Mouse (Mus musculus): ENCODE measurements around the gene Ell3.

The Ell3 gene

DNA sequence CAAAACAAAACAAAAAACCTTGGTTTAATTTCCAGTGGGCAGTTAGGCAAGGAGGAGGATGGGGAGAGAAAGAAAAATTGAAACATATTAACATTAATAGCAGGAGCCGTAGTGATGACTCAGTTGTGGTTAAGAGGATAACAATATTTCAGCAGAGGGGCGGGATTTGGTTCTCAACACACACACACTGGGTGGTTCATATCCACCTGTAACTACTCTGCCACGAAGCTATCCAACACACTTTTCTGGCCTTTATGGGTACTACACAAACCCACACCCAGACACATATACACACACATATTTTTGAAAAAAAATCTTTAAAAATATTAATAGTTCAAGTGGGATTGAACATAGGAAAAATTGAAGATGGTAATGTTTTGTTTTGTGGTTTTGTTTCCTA, 2.9 kb upstream of the Ell3 start:
- DNase-seq: peak; percentile 56

DNA sequence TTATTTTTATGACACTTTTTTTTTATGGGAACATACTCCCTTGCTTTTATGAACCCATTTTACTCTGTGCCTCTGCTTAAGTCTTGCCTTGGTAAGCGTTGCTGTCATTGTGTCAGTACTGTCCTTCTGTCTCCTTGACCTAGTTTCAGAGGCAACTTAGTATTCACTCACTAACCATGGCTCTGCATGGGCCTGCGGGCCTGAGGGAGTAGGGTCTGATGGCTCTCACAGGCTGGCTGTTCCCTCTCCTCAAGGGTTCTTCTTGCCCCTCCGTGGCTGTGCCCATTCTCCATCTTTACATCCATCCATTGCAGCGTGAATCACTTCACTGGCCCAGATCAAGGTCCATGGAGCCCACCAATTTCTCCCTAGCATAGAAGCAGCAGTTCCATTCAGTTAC, 2.4 kb upstream of the Ell3 start:
- DNase-seq: peak; percentile 87

DNA sequence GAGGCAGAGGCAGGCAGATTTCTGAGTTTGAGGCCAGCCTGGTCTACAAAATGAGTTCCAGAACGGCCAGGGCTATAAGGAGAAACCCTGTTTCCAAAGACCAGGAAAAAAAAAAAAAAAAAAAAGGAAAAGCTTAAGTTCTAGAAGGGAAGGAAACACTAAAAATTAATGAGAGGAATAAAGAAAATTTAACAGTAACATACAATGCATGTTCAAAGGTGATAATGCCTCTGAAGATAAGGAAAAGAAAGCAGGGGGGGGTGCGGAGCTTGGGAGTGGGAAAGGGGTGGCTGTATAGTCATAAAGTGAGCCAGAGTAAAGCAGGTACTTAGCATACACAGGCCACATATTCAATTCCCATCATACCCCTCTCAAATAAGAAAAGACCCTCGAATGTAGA, 1.0 kb upstream of the Ell3 start:
- DNase-seq: peak; percentile 15

DNA sequence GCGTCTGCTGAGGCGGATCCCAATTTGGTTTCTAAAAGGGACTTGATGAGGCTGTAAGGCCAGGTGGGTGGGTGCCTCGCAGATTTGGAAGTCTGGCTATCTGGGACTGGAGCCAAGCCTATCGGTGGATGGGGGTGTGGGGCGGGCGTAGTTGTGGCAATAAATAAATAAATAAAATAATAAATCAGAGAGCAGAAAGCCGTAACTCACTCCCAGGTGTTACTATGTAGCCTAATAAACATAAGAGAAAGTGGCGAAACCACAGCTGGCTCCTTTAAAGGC, 1.1 kb downstream of the Ell3 start:
- no peak for DNase-seq

DNA sequence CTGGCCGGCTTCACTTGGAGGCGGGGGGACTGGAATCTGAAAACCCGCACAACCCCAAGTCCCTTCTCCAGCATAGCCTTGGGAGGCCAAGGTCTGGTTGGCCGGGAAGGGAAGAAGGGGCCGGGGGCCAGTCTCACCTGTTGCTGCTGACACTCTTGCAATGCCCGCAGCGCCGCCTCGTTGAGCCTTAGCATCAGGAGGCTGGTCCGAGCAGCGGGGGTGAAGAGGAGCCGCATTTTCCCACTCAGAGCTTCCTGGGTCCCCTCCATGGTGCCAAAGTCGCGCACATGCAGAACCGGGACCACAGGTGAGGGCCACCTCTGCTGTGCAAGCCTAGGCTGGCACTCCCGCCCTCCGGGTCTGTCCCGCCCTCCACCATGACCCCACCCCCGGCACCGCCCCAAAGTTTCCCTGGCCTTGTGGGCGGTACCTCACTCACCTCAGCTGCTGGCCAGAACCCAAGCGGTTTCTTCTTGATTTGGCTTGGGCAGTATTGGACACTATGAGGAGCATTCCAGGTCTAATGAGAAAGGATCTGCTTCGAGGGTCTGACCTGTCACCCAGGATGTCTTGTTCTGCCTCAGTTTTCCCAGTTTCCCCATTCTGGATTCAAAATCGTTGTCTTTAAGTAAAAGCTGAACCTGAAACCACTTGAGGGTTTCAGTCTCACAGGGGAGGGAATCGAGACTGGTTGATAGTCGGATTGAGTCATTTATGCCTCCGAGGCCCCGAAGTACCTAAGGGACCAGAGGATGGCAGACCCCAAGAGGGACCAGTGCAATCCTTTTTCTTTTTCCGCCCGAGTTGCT, 1.6 kb downstream of the Ell3 start:
- peak; percentile 97 for DNase-seq

DNA sequence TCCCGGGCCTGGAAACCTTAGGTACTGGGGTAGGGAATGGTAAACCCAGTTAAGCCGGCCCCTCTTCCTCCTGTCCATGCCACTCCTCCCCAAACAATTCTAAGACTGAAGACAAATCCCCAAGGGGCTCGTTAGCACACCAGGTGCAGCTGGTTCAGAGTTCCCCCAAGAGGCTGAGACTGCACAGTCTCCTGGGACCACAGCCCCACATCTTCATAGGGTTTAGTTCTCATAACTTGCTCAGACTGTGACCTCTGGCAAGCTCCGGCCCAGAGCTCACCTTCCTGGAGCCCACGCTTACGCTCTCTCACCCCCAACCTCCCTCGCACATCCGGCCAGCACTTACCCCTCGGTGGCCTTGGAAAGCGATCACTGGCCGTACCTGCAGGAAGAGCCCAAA, 2.3 kb downstream of the Ell3 start:
- peak; percentile 94 for DNase-seq

DNA sequence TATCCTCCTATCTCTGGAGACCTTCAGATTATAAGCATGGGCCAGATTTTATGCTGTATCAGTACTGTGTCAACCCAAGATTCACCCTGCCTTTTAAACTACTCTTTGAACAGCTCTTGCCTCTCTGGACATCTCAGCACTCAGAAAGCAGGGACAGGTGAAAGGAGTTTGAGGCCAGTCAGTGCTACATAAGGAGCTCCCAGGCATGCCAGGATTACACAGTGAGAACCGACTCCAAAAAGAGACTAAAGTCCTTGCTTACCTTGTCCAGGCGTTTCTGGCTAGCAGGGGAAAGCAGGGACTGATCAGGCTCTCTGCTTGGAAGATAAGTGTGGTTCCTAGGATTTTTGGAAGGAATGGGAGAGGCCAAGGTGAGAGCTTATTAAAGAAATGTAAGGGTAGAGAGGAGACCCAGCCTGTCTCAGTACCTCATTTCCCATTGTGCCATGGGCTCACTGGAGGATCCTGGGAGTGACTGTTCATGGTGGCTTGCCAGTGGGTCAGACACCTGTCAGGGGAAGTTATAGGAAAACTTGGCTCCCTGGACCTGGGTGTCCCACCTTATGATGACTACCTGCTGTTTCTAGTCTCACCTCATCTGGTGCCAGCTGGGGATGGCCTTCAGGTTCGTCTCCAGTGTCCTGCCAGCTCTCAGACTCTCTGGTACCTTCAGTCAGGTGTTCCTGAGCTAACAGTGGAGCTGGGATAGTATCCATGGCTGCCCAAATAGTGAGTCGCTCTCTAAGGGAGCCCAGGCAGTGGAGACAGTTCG, 3.1 kb downstream of the Ell3 start:
- DNase-seq: peak; percentile 86

DNA sequence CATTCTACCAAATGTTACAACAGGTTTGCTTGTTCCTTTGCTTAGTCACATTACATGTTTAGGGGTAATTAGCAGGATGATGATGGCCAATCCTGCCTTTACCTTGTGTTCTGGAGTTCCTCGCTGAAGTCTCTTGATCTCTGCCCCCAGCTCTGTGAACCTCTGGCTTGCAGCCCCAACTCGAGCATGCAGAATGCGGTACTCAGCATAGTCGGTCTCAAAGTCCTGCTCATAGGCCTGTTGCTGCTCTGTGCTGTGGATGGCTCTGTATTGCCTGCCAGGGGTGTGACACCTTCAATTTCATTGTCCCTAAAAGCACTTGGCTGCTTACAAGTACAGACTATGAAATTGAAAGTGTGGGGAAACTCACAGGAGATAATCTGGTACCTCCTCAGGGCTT, 4.3 kb downstream of the Ell3 start:
- DNase-seq: peak; percentile 66

DNA sequence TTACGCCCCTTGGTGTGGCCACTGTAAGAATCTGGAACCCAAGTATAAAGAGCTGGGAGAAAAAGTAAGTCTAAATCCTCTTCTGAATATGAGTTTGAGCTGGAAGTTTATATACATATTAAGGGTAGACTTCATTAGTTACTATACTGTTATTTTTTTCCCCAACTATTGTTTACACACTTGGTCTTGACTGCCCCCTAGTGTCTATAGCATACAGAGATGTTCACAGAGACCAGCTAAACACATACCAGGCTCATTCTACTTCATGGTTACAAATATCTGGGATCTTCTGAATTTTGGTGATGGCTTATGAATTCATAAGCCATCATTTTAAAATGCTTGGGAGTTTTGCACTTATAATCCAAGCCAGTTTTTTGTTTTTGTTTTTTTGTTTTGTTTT, 9.2 kb downstream of the Ell3 start:
- DNase-seq: no peak

DNA sequence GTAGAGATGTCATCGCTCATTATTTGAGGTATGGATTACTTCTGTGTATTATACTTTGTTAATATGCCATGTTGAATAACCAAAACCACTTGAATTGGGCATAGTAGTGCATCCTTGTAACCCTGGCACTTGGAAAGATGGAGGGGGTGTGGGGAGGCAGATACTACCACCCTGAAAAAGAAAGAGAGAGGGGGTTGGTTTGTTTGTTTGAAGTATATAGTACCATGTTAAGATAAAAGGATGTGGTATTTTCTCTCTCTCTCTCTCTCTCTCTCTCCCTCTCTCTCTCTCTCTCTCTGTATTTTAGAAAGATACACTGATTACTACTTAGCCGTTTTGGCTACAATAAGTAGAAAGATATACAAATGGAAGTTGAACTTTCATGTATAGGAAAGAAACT, 18.2 kb downstream of the Ell3 start:
- peak; percentile 4 for DNase-seq

DNA sequence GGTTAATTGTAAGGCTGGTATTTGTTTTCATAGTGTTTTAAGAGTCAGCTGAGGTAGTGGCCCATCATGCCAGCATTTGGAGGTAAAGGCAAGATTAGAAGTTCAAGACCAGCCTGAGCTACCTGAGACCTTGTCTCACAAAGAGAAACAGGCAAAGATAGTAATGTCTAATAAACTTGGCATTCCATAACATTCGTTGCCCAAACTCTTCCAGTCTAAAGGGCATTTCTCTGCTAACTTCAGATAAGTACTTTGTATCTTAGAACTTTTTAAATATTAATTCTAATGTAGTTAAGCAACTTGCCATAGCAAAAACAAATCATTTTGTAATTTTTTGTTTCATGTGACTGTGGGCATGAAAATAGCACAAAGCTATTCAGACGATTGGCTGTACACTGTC, 20.9 kb downstream of the Ell3 start:
- peak; percentile 27 for DNase-seq

DNA sequence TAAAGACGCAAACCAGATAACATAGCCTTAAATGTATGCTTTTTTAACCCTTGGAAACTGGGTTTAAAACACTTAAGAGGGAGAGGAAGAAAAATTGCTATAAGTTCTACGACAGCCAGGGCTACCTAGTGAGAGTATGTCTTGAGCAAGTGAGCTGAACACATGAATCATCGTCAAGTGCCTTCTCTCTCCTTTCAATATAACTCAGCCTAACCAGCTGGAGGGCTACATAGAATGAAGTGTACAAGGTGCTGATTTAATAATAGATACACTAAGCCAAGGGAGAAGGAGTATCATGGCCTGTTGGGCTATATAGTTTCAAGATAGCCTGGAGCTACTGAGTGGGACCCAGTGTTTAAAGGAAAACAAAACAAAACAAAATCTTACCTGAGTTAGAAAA, 25.6 kb downstream of the Ell3 start:
- no peak for DNase-seq

DNA sequence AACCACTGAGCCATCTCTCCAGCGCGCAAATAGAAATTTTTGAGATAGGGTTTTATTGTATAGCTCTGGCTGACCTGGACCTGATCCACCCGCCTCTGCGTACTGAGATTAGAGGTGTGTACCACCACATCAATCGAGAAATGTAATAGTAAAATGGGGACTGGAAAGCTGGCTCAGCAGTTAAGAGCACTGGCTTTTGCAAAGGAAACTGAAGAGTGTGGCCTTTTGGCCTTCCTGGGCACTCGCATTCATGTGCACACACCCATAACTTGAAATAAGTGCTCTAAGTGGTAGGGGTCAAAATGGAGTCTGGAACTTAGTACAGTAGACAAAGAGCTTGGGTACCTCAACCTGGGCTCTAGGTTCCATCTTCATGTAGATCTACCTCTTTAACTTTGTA, 27.7 kb downstream of the Ell3 start:
- peak; percentile 87 for DNase-seq

DNA sequence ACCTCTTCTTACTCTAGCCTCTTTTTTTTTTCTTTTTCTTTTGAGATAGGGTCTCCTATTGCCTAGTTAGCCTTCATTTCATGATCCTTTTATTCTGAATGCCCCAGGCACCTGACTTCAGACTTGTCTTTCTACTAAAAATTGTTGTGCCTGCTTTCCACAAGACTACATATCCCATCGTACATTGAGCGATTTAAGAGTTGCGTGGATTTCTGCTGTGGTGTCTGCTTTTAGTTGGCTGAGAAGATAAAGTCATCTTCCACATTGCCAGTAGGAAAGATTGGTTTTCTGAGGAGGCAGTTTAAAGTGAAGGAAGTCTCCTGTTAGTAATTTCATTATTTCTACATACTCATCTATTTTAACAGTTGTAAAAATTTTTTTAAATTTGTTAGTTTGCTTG, 28.5 kb downstream of the Ell3 start:
- peak; percentile 48 for DNase-seq

DNA sequence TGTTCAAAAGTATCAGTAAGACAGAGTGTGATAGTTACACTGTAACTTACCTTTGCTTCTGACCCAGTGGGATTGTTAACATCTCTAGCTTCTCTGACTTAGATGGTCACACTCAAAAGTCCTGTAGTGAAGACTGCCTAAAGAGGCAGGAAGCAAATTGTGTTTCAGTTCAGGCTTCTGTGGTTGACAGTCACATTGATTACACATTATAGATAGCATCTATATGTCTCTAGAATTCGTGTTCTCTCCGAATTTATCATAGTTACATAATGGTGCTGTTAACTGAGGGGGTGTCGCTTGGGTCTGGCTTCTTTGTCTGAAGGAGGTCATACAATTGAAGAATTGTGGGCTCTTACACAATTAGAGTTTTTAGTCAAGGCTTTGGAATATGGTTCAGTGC, 29.0 kb downstream of the Ell3 start:
- DNase-seq: peak; percentile 3

DNA sequence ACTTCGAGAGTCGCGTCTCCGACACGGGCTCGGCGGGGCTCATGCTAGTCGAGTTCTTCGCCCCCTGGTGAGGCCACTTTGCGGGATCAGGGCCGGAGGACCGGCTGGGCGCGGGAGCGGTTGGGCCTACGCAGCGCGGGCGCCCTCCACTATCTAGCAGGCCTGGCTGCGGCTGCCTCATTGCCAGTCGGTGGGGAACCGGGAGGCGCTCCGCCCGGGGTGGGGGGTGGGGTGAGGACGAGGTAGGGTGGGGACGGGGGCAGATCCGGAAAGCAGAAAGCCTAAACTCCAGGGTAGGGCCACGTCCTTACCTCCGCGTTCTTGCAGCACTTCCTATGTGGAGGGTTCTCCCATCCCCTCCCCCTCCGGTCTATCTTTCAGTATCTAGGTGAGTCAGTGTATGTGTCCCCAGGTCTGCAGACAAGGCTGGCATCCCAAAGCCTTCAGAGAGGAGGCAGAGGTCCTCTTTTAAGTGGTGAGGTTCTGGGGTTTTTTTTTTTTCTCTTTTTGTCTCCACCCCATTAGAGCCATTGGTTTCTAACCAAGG, 29.9 kb downstream of the Ell3 start:
- no peak for DNase-seq

DNA sequence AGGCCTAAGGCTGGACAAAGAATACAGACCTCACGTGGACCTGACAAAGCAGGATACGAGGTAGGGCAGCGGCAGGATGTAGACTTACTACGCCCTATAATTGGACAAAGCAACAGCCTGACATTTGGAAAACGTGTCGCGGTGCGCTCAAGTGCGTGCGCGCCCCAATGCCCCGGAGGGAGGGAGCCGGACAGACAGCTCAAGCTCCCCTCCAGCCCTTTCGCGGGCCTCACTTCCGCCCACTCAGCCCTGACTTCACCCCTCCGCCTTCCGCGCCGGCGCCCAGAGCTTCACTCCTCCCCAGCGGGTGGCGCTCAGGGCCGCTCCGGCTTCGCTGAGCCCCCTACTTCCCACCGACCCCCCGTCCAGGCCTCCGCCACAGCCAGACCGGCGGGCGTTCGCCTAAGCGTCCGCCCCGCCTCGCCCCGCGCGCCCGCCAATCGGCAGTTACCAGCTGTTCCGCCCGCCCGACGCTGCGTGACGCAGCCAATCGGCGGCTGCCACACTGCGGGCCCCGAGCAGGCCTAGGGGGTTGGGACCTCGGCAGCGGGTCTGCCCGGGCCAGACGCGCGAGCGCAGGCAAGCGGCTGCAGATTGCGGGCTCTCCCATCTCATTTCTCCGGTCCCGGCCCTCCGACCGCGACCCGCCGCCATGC, 30.6 kb downstream of the Ell3 start, which contains the start of the genes Pdia3 and Catsper2:
TSS of gene Pdia3 (plus strand) at position 389 of the 656 bp plus-strand sequence.
TSS of gene Catsper2 (minus strand) at position 406 of the 656 bp plus-strand sequence.
- peak; percentile 100 for DNase-seq

DNA sequence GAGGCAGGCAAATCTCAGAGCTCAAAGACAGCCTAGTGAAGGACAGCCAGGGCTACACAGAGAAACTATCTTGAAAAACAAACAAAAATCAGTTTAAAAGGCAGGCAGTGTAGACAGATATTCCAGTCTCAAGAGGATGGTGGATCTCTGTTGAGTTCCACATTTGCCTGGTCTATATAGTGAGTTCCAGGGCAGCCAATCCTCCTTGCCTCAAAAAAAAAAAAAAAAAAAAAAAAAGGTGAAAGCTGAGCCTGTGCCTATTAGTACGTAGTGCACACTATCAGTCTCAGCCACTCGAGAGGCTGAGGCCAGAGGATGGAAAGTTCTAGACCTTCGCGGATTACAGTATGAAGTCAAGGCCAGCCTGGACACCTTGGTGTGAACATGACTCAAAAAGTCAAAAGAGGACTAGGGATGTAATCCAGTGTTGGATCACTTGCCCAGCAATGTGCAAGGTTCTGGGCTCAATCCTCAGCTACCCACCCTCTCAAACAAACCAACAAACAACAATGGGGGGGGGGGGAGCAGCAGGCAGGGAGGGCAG, 31.2 kb downstream of the Ell3 start:
- peak; percentile 84 for DNase-seq

DNA sequence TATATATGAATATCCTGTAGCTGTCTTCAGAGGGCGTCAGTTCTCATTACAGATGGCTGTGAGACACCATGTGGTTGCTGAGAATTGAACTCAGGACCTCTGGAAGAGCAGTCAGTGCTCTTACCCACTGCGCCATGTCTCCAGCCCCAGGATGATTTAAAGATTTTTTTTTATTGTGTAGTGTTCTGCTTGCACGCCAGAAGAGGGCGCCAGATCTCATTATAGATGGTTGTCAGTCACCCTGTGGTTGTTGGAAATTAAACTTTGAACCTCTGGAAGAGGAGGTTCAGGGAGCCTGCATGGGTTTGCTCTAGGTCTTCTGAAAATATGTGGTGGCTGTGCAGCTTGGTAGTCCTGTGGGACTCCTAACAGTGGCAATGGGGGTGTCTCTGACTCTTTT, 35.9 kb downstream of the Ell3 start:
- DNase-seq: peak; percentile 51

DNA sequence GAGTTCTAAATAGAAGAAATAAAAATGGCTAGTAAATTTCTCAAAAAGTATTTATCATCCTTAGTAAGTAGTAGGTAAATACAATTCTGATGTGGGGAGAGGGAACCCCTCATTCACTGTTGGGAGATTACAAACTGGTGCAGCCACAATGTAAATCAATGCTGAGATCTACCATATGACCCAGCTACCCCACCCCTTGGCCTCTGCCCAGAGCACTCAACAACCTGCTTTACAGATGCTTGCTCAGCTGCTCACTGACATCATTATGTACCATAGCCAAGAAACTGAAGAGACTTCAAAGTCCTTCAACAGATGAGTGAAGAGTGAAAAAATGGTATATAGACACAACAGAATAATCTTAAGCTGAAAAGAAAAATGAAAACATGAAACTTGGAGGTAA, 40.8 kb downstream of the Ell3 start:
- peak; percentile 54 for DNase-seq

DNA sequence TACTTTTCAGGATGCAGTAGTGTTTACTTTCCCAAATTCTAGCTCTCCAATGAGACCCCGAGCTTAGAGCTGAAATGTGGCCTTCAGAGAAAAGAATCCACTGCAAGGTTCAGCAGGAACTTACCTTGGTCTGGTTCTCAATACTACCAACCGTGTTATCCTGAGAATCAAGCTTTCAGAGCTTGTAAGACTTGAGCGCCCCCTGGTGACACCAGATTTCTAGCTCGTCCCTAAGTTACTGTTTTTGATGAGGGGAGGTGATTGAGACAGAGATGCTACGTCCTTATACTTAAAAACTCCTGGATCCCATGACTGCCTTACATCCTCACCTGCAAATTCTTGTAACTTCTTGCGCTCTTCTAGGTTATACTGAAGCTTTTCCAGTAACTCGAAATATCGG, 47.5 kb downstream of the Ell3 start:
- DNase-seq: no peak

All from heart, adult 11 months (tissue).